Comparison of ENCODE assay signal across 17 mouse cellular contexts in genomic region chr3:30143440-30143839, GRCm38 (mm10).
DNase-seq lines count a peak whose midpoint lies in the region; ATAC-seq lines count a peak whose summit lies in the region.
"Had no signal": no experiment of that assay in that cellular context is flagged by ENCODE, and none has a peak within 500 bp of the region (broad histone marks: within the 10 kb centered on the region; RNA-seq: fewer than 3 reads in every experiment).

No protein-coding gene starts in this region.

- no peak overlapping the region for H3K9ac ChIP-seq in kidney, embryonic 15.5 days
- H3K9ac ChIP-seq in limb, embryonic 13.5 days = no peak overlapping the region
- H3K9ac ChIP-seq: embryonic facial prominence, embryonic 12.5 days; heart, embryonic 12.5 days; hindbrain, embryonic 15.5 days had no signal

- no peaks in the 10 kb centered on the region for H3K27me3 ChIP-seq in kidney, embryonic 15.5 days
- H3K27me3 ChIP-seq in embryonic facial prominence, embryonic 10.5 days (replicated peaks; ENCODE audit: low read depth, poor library complexity, severe bottlenecking) = no peaks in the 10 kb centered on the region
- H3K27me3 ChIP-seq in limb, embryonic 13.5 days = no peaks in the 10 kb centered on the region
- H3K27me3 ChIP-seq: embryonic facial prominence, embryonic 12.5 days; heart, embryonic 12.5 days; hindbrain, embryonic 15.5 days had no signal

- peak overlapping the region; percentile 36; the same call in 1 of the 2 replicates for H3K4me2 ChIP-seq in kidney, embryonic 15.5 days
- H3K4me2 ChIP-seq in limb, embryonic 13.5 days (replicated peaks) = peak overlapping the region; percentile 14; the same call in 1 of the 2 replicates
- H3K4me2 ChIP-seq: embryonic facial prominence, embryonic 12.5 days; heart, embryonic 12.5 days; hindbrain, embryonic 15.5 days had no signal

- WGBS in kidney, embryonic 15.5 days = 65% methylated on average over 2 of the region's 2 CpGs
- WGBS in embryonic facial prominence, embryonic 10.5 days = 89% methylated on average over 2 of the region's 2 CpGs
- WGBS in limb, embryonic 13.5 days = 85% methylated on average over 2 of the region's 2 CpGs

- H3K4me3 ChIP-seq in kidney, embryonic 15.5 days (replicated peaks) = no peak overlapping the region
- H3K4me3 ChIP-seq in embryonic facial prominence, embryonic 10.5 days = no peak overlapping the region
- H3K4me3 ChIP-seq in limb, embryonic 13.5 days = no peak overlapping the region
- H3K4me3 ChIP-seq: embryonic facial prominence, embryonic 12.5 days; gastrocnemius, adult 2 months; heart, embryonic 12.5 days; hindbrain, embryonic 15.5 days had no signal

- DNase-seq in kidney, postnatal 14 days = no peak
- DNase-seq in embryonic facial prominence, embryonic 10.5 days (ENCODE audit: low spot score) = no peak
- DNase-seq: adrenal gland, adult 8-10 months; adrenal gland, postnatal 36 days; cerebellum, adult 2 months; cerebellum, postnatal 10 days; gastrocnemius, adult 2 months; gastrocnemius, postnatal 25 days had no signal

- H3K4me1 ChIP-seq in kidney, embryonic 15.5 days = peaks cover 31% of the 10 kb centered on the region
- peaks cover 31% of the 10 kb centered on the region for H3K4me1 ChIP-seq in embryonic facial prominence, embryonic 10.5 days
- peaks cover 40% of the 10 kb centered on the region for H3K4me1 ChIP-seq in limb, embryonic 13.5 days
- H3K4me1 ChIP-seq: hindbrain, embryonic 15.5 days had no signal

- peak overlapping the region; percentile 59 for H3K27ac ChIP-seq in kidney, embryonic 15.5 days
- H3K27ac ChIP-seq in embryonic facial prominence, embryonic 10.5 days (replicated peaks) = peak overlapping the region; percentile 65; the same call in 1 of the 2 replicates
- no peak overlapping the region for H3K27ac ChIP-seq in limb, embryonic 13.5 days
- H3K27ac ChIP-seq: embryonic facial prominence, embryonic 12.5 days; gastrocnemius, adult 2 months; hindbrain, embryonic 15.5 days had no signal

- H3K36me3 ChIP-seq in kidney, embryonic 15.5 days = no peaks in the 10 kb centered on the region
- H3K36me3 ChIP-seq in embryonic facial prominence, embryonic 10.5 days (replicated peaks) = no peaks in the 10 kb centered on the region
- H3K36me3 ChIP-seq in limb, embryonic 13.5 days = no peaks in the 10 kb centered on the region
- H3K36me3 ChIP-seq: embryonic facial prominence, embryonic 12.5 days; G1E; heart, embryonic 12.5 days; hindbrain, embryonic 15.5 days had no signal

- no peaks in the 10 kb centered on the region for H3K9me3 ChIP-seq in kidney, embryonic 15.5 days (replicated peaks)
- no peaks in the 10 kb centered on the region for H3K9me3 ChIP-seq in embryonic facial prominence, embryonic 10.5 days
- H3K9me3 ChIP-seq in limb, embryonic 13.5 days = no peaks in the 10 kb centered on the region
- H3K9me3 ChIP-seq: embryonic facial prominence, embryonic 12.5 days; G1E; heart, embryonic 12.5 days; hindbrain, embryonic 15.5 days had no signal

- ATAC-seq in kidney, embryonic 15.5 days (replicated peaks; ENCODE audit: low FRiP score) = no peak
- ATAC-seq in common myeloid progenitor, adult 5-6 weeks (replicated peaks; ENCODE audit: low read depth, poor library complexity, severe bottlenecking) = peak; percentile 54; the same call in 1 of the 2 replicates
- no peak for ATAC-seq in limb, embryonic 13.5 days (ENCODE audit: low FRiP score, low read depth)
- ATAC-seq in megakaryocyte-erythroid progenitor cell, adult 5-6 weeks (replicated peaks; ENCODE audit: low FRiP score, low TSS enrichment, poor library complexity, severe bottlenecking) = no peak
- ATAC-seq: CD4-positive, CD25-positive, alpha-beta regulatory T cell, adult 4 months had no signal
